Mouse (Mus musculus) stomach, embryonic 14.5 days (tissue): ENCODE measurements around the gene E130208F15Rik. TPM values are rescaled to one million over a fixed set of nuclear protein-coding genes. Genes with fewer than 3 reads are reported as not detected.

Experiments
- ATAC-seq: fragments of 200-750 bp; cut with Nextera tagmentation; 2 replicates; pipeline ENCODE4 v1.8.0; 2017; ENCODE audit warnings: low read depth, moderate TSS enrichment; ENCODE audit not compliant: insufficient number of reproducible peaks, insufficient read depth, low FRiP score
- H3K27ac ChIP-seq: fragments of 300-500 bp; sonication (generic); 2 replicates; pipeline ENCODE4 v1.5.1; 2014; ENCODE audit warnings: mild to moderate bottlenecking, low read length, moderate library complexity, mixed read lengths
- H3K27me3 ChIP-seq: fragments of 300-500 bp; sonication (generic); 2 replicates; pipeline ENCODE4 v1.6.1; 2014; ENCODE audit warnings: low read length, control low read depth, mixed read lengths; ENCODE audit not compliant: control insufficient read depth, insufficient read depth
- H3K36me3 ChIP-seq: fragments of 300-500 bp; sonication (generic); 2 replicates; pipeline ENCODE4 v1.6.1; 2014; ENCODE audit warnings: mild to moderate bottlenecking, control low read depth, low read length, moderate library complexity, mixed read lengths; ENCODE audit not compliant: control insufficient read depth, insufficient read depth
- H3K4me1 ChIP-seq: fragments of 300-500 bp; sonication (generic); 2 replicates; pipeline ENCODE4 v1.6.1; 2014; ENCODE audit warnings: low read length, control low read depth, mixed read lengths; ENCODE audit not compliant: control insufficient read depth, insufficient read depth
- H3K4me2 ChIP-seq: fragments of 300-500 bp; sonication (generic); replicated peaks from 2 replicates; pipeline ENCODE4 v1.6.1; 2014; ENCODE audit warnings: low read depth, low read length, control low read depth
- H3K4me3 ChIP-seq: fragments of 300-500 bp; sonication (generic); 2 replicates; pipeline ENCODE4 v1.5.1; 2014; ENCODE audit warnings: low read depth, low read length, control low read depth
- H3K9ac ChIP-seq: fragments of 300-500 bp; sonication (generic); replicated peaks from 2 replicates; pipeline ENCODE4 v1.6.1; 2014; ENCODE audit warnings: low read depth, mild to moderate bottlenecking, control low read depth, low read length, moderate library complexity, mixed read lengths
- H3K9me3 ChIP-seq: fragments of 300-500 bp; sonication (generic); 2 replicates; pipeline ENCODE4 v1.6.1; 2016; ENCODE audit warnings: low read depth, low read length, control low read depth; ENCODE audit not compliant: control insufficient read depth
- WGBS: fragments of 180-500 bp; shearing (Covaris S2); extraction: QIAGEN DNeasy Blood & Tissue Kit; methylation state at CpG from one replicate; pipeline ENCODE4 v1.1.7; 2014; 5-methylcytosine and 5-hydroxymethylcytosine counted together
- polyA plus RNA-seq: library from polyadenylated mRNA; unstranded; fragments of >200 nt; fragmentation: Nextera tagmentation; extraction: Ambion mirVana; gene quantifications from 2 replicates; pipeline ENCODE4 v1.2.1, GENCODE M21; 2014

The E130208F15Rik gene
- polyA plus RNA-seq = not detected in 2 replicates

DNA sequence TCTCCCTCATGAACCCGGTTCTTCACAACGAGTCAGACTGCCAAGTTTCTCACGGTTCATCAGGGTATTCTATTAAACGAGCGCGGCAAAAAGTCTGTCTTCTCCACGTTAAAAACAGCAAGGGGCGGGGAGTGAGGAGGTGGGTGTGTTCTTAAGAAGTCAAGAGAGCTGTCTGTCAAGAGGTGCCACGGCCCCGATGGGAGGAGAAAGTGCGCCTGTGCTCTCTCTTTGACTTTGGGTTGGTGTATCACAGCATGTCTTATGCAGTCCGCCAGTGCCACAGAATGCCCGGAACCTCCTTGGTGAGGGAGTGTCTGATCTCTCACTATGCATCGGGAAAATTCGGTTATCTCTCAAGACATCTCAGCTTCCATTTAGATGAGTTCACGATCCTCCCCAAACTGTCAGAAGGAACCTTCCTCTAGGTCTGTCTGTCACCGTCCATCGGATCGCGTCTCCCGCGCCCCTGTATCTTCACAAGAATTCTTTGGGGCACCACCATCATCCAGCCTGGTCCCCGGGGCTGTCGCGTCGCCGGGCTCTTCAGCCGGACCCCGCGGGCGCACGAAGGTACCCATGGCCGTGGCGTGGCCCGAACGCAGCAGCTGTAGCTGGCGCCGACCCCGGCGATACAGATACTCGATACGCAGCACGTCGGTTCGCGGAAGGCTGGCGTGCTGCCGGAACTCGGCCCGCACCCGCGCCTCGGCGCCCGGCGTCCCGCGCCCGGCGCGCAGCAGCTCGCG, at the start of gene E130208F15Rik:
Gene E130208F15Rik (plus strand): TSS at position 202 of the 746 bp plus-strand sequence.
- ATAC-seq = peak; percentile 61
- peak within 1 kb of the TSS; percentile 89 for H3K27ac ChIP-seq
- peak within 1 kb of the TSS; percentile 80 for H3K9ac ChIP-seq
- H3K36me3 ChIP-seq = no peaks in the 10 kb centered on the region; the same call in 1 of the 2 replicates
- H3K9me3 ChIP-seq = no peaks in the 10 kb centered on the region
- no peaks in the 10 kb centered on the region for H3K27me3 ChIP-seq
- peak within 1 kb of the TSS; percentile 79 for H3K4me3 ChIP-seq
- H3K4me2 ChIP-seq = peak within 1 kb of the TSS; percentile 66
- WGBS = under 1% methylated on average over 63 of the region's 63 CpGs
- H3K4me1 ChIP-seq = peaks cover 10% of the 10 kb centered on the region; the same call in 1 of the 2 replicates

DNA sequence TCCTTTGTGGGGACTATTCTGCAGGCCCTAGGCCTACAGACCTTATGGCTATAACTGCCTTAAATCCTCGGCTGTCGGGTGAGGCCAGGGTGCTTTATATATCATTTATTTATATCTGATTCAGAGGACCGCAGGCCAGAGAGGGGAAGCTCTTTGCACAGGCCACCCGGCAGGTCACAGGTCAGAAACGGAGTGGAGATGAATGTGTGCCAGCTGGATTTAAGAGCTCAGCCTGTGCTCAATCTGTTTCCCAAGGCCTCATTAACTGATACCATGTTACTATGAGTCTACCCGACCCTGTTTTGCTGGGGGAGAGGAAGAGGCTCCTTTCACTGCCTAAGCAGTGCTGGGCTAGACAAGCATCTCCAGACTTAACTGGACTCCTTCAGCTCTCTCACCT, 47.2 kb upstream of the E130208F15Rik start:
- WGBS = 43% methylated on average over 6 of the region's 6 CpGs
- peaks cover 3% of the 10 kb centered on the region; the same call in 1 of the 2 replicates for H3K4me1 ChIP-seq
- peaks cover 3% of the 10 kb centered on the region; the same call in 1 of the 2 replicates for H3K36me3 ChIP-seq
- no peak overlapping the region for H3K27ac ChIP-seq
- H3K9me3 ChIP-seq = no peaks in the 10 kb centered on the region
- no peak overlapping the region for H3K4me3 ChIP-seq
- H3K27me3 ChIP-seq = no peaks in the 10 kb centered on the region
- no peak for ATAC-seq
- H3K9ac ChIP-seq = no peak overlapping the region
- no peak overlapping the region for H3K4me2 ChIP-seq

DNA sequence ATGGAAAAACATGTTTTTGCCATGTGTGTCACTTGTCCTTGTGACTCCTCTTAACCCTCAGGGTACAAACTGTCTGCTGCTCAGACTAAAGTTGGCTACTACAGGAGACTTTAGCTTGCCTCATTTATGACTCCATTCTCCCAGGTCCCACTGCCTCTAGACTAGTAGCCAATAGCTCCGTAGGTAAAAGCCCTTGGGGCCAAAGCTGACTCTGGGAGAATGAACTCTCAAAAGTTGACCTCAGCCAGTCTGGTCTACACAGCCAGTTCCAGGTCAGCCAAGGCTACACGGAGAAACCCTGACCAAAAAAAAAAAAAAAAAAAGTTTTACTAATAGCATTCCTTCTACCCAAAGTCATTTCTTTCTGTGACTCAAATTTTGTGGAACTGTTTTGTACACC, 42.6 kb upstream of the E130208F15Rik start:
- no peak overlapping the region for H3K9ac ChIP-seq
- H3K36me3 ChIP-seq = no peaks in the 10 kb centered on the region
- H3K4me3 ChIP-seq = no peak overlapping the region
- no peak overlapping the region for H3K4me2 ChIP-seq
- no peaks in the 10 kb centered on the region for H3K9me3 ChIP-seq
- H3K27me3 ChIP-seq = no peaks in the 10 kb centered on the region
- WGBS = 51% methylated on average over 2 of the region's 2 CpGs
- no peak overlapping the region for H3K27ac ChIP-seq
- H3K4me1 ChIP-seq = peaks cover 3% of the 10 kb centered on the region; the same call in 1 of the 2 replicates
- no peak for ATAC-seq

GRCm38 (mm10) chr7:30279536-30279935, 42.0 kb upstream of the E130208F15Rik start:
- no peaks in the 10 kb centered on the region for H3K9me3 ChIP-seq
- peak overlapping the region; percentile 96; the same call in 1 of the 2 replicates for H3K27ac ChIP-seq
- H3K27me3 ChIP-seq = no peaks in the 10 kb centered on the region
- H3K4me1 ChIP-seq = peaks cover 3% of the 10 kb centered on the region; the same call in 1 of the 2 replicates
- H3K36me3 ChIP-seq = no peaks in the 10 kb centered on the region
- peak overlapping the region; percentile 78 for H3K4me3 ChIP-seq
- WGBS = 0% methylated on average over 6 of the region's 6 CpGs
- H3K9ac ChIP-seq = no peak overlapping the region
- peak overlapping the region; percentile 85 for H3K4me2 ChIP-seq
- no peak for ATAC-seq

GRCm38 (mm10) chr7:30279951-30280669, 41.4 kb upstream of the E130208F15Rik start, which contains the start of the genes Thap8 and Wdr62:
Thap8 (plus strand) TSS chr7:30280094.
Wdr62 (minus strand) TSS chr7:30280419.
- Histone ChIP-seq H3K4me1 (peaks cover 3% of the 10 kb centered on the region; the same call in 1 of the 2 replicates), H3K27ac (peak within 1 kb of the TSS; percentile 96), H3K4me3 (peak within 1 kb of the TSS; percentile 78), H3K4me2 (peak within 1 kb of the TSS; percentile 85), H3K36me3 (no peaks in the 10 kb centered on the region), H3K27me3 (no peaks in the 10 kb centered on the region), H3K9ac (peak within 1 kb of the TSS; percentile 46; the same call in 1 of the 2 replicates), H3K9me3 (no peaks in the 10 kb centered on the region)
- WGBS = under 1% methylated on average over 49 of the region's 49 CpGs
- ATAC-seq = peak; percentile 95

DNA sequence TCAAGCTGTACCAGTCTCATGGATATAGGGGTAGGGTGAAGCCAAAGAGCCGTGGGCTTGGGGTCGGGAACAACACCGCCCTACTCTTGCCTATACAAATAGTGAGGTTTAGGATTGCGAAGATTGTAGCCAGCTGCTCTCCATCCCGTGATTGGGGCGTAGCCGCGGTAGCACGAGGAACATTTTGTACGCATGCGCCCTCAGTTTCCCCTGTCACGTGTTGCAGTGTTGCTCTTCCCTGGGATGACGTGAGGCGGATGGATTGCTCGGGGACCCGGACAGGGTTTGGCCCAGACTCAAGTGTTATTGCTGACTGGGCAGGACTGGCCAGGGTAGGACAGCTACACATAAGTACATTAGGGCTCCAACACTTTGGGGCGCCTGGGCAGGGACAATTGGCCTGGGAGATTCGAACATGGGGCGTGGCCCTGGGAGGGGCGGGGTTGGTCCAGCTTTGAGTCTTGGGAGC, 40.8 kb upstream of the E130208F15Rik start:
- H3K9ac ChIP-seq = no peak overlapping the region
- WGBS = 1% methylated on average over 20 of the region's 20 CpGs
- no peaks in the 10 kb centered on the region for H3K27me3 ChIP-seq
- no peaks in the 10 kb centered on the region for H3K9me3 ChIP-seq
- peaks cover 3% of the 10 kb centered on the region; the same call in 1 of the 2 replicates for H3K4me1 ChIP-seq
- H3K4me3 ChIP-seq = peak overlapping the region; percentile 78
- H3K36me3 ChIP-seq = no peaks in the 10 kb centered on the region
- H3K27ac ChIP-seq = peak overlapping the region; percentile 96
- peak; percentile 83 for ATAC-seq
- peak overlapping the region; percentile 85 for H3K4me2 ChIP-seq

DNA sequence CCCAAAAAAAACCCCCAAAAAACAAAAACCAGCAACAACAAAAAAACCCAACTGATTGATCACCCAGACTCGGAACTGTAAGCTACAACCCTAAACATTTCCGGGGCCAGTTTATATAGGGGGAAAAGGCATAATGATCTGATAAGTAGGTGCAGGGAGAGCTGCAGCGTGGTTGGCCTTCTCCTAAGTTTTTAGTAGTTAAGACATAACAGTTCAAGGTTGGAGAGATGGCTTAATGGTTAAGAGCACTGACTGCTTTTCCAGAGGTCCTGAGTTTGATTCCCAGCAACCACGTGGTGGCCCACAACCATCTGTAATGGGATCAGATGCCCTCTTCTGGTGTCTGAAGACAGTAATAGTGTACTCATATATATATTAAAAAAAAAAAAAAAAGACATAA, 40.0 kb upstream of the E130208F15Rik start:
- ATAC-seq = no peak
- Histone ChIP-seq H3K4me3 (no peak overlapping the region), H3K4me2 (no peak overlapping the region; the same call in 1 of the 2 replicates), H3K4me1 (peaks cover 3% of the 10 kb centered on the region; the same call in 1 of the 2 replicates), H3K27ac (peak overlapping the region; percentile 96; the same call in 1 of the 2 replicates), H3K27me3 (no peaks in the 10 kb centered on the region), H3K9ac (no peak overlapping the region), H3K36me3 (no peaks in the 10 kb centered on the region), H3K9me3 (no peaks in the 10 kb centered on the region)
- WGBS = 71% methylated on average over 4 of the region's 4 CpGs

GRCm38 (mm10) chr7:30282740-30283139, 38.8 kb upstream of the E130208F15Rik start:
- ATAC-seq = no peak
- no peak overlapping the region for H3K27ac ChIP-seq
- H3K9ac ChIP-seq = no peak overlapping the region
- 82% methylated on average over 7 of the region's 7 CpGs for WGBS
- H3K4me3 ChIP-seq = no peak overlapping the region
- H3K4me1 ChIP-seq = peaks cover 3% of the 10 kb centered on the region; the same call in 1 of the 2 replicates
- H3K4me2 ChIP-seq = no peak overlapping the region
- no peaks in the 10 kb centered on the region for H3K9me3 ChIP-seq
- no peaks in the 10 kb centered on the region for H3K27me3 ChIP-seq
- no peaks in the 10 kb centered on the region for H3K36me3 ChIP-seq
